Mouse (Mus musculus): Measurements from ENCODE around the gene Nat8f1.
"Not testable (repeated sequence)": the region's sequence is repeated elsewhere in the genome, so short reads cannot be mapped to it uniquely, and the experiment has no call there.

- TF ChIP-seq MAFK (IDR thresholded peaks at IDR 0.05; ENCODE audit: insufficient read depth, low read depth, low read length); CHD2 (IDR thresholded peaks at IDR 0.05; ENCODE audit: low read depth, low read length): not testable (repeated sequence)
Observed at GRCm38 (mm10) chr6:85869006-85869405, 46.5 kb downstream of the Nat8f1 start, which contains the start of gene Nat8f2.
